Mouse (Mus musculus) heart, postnatal 14 days (tissue): ENCODE measurements at regions not wholly inside any gene's neighbourhood (a gene's known extent, or its start where the extent isn't known, plus 50 kb on each side); places are given as distances from the start of the nearest gene placed in this dataset.

Source experiments
- DNase-seq, 2 experiments: peaks; one replicate each; pipeline ENCODE4 v3.0.0; 2021 to 2022
- intact Hi-C: fragments of 180-260 bp; cut with DNase I; formaldehyde crosslinking; loops from one replicate; pipeline ENCODE4 v1.15.1; 2025

- DNase-seq, result no peak
- intact Hi-C loops, result no loop called here
Observed at GRCm38 (mm10) chr10:84072866-84073483, 350.3 kb downstream of the 1500009L16Rik start.

GRCm38 (mm10) chr10:84075581-84075980, 352.9 kb downstream of the 1500009L16Rik start:
- DNase-seq, result no peak
- intact Hi-C loops, result no loop called here

- intact Hi-C loops, result no loop called here
- no peak for DNase-seq
Observed at GRCm38 (mm10) chr10:84080236-84080635, 357.6 kb downstream of the 1500009L16Rik start.

- intact Hi-C loops, result no loop called here
- DNase-seq, result no peak
Observed at GRCm38 (mm10) chr10:84081673-84082072, 358.7 kb downstream of the Nuak1 start.

- DNase-seq, result no peak
- intact Hi-C loops, result no loop called here
Observed at GRCm38 (mm10) chr10:84087528-84087927, 352.9 kb downstream of the Nuak1 start.

- intact Hi-C loops, result no loop called here
- no peak for DNase-seq
Observed at GRCm38 (mm10) chr10:84087929-84088328, 352.5 kb downstream of the Nuak1 start.

GRCm38 (mm10) chr10:84088799-84089778, 351.3 kb downstream of the Nuak1 start:
- DNase-seq, result no peak
- intact Hi-C loops, result no loop called here

- intact Hi-C loops, result no loop called here
- no peak for DNase-seq
Observed at GRCm38 (mm10) chr10:84093919-84094318, 346.5 kb downstream of the Nuak1 start.

GRCm38 (mm10) chr10:84097196-84097595, 343.2 kb downstream of the Nuak1 start:
- intact Hi-C loops, result no loop called here
- DNase-seq, result no peak

GRCm38 (mm10) chr10:84103985-84104384, 336.4 kb downstream of the Nuak1 start:
- DNase-seq, result peak; percentile 34 to 49
- intact Hi-C loops, result no loop called here

- intact Hi-C loops, result no loop called here
- DNase-seq, result no peak
Observed at GRCm38 (mm10) chr10:84104556-84104955, 335.8 kb downstream of the Nuak1 start.

- intact Hi-C loops, result no loop called here
- no peak for DNase-seq
Observed at GRCm38 (mm10) chr10:84109680-84110371, 330.6 kb downstream of the Nuak1 start.

GRCm38 (mm10) chr10:84110372-84110985, 329.9 kb downstream of the Nuak1 start:
- intact Hi-C loops, result no loop called here
- DNase-seq, result no peak

GRCm38 (mm10) chr10:84111502-84111901, 328.9 kb downstream of the Nuak1 start:
- no peak for DNase-seq
- intact Hi-C loops, result no loop called here

GRCm38 (mm10) chr10:84111909-84112308, 328.5 kb downstream of the Nuak1 start:
- no peak for DNase-seq
- intact Hi-C loops, result no loop called here

GRCm38 (mm10) chr10:84119952-84120550, 320.3 kb downstream of the Nuak1 start:
- DNase-seq, result peak; percentile 32 to 53
- intact Hi-C loops, result no loop called here

GRCm38 (mm10) chr10:84137019-84137658, 303.3 kb downstream of the Nuak1 start:
- peak; percentile 9 to 23 for DNase-seq
- intact Hi-C loops, result no loop called here

GRCm38 (mm10) chr10:84142741-84143454, 297.5 kb downstream of the Nuak1 start:
- intact Hi-C loops, result no loop called here
- DNase-seq, result no peak

- DNase-seq, result peak; percentile 11 to 19
- intact Hi-C loops, result no loop called here
Observed at GRCm38 (mm10) chr10:84143674-84144343, 296.6 kb downstream of the Nuak1 start.
